Mouse (Mus musculus) G1E (cell line): Measurements from ENCODE around the gene Dhrs1.

ENCODE experiments used
- CTCF ChIP-seq: IDR thresholded peaks from 2 replicates; pipeline ENCODE4 v1.5.1; 2012; ENCODE audit warnings: low read depth, low read length, inconsistent platforms, mixed read lengths
- GATA1 ChIP-seq: IDR thresholded peaks from 2 replicates; pipeline ENCODE4 v1.6.1; 2012; ENCODE audit warnings: borderline replicate concordance, low read length, inconsistent platforms, mixed read lengths

DNA sequence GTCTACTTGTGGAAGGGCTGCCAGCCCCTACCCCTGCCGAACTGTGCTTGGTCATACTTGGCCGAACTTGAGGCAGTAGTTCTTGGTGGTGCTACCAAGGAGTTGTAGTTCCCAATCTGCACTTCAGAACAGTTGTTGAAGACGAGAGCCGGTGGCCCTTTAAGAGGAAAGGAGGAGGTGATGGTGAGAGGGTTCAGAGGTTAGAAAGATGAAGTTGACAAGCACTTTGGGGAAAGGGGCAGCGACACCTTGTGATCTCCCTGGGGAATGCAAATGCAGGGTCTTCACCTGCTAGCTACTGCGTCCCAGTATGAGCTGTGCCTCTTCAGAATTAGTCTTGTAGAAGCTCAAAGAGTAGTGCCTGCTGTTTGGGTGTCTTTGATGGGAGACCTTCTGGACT, 39.7 kb upstream of the Dhrs1 start:
- no peak for TF ChIP-seq CTCF
- TF ChIP-seq GATA1, result no peak
